Mouse (Mus musculus): ENCODE measurements around the gene Hif3a.

Gene Hif3a

GRCm38 (mm10) chr7:17024814-17025504, 37.3 kb downstream of the Hif3a start:
- no peak for DNase-seq (ENCODE audit: low read depth, low spot score)

GRCm38 (mm10) chr7:17024141-17024540, 38.1 kb downstream of the Hif3a start:
- DNase-seq (ENCODE audit: low read depth, low spot score): no peak

GRCm38 (mm10) chr7:17023701-17024100, 38.5 kb downstream of the Hif3a start:
- DNase-seq (ENCODE audit: low read depth, low spot score): no peak

- DNase-seq (ENCODE audit: low read depth, low spot score): no peak
These were observed 40.1 kb downstream of the Hif3a start for GRCm38 (mm10) chr7:17022176-17022575.

GRCm38 (mm10) chr7:17019426-17020166, 42.6 kb downstream of the Hif3a start:
- no peak for DNase-seq (ENCODE audit: low read depth, low spot score)

- no peak for DNase-seq (ENCODE audit: low read depth, low spot score)
These were observed 44.3 kb downstream of the Hif3a start for GRCm38 (mm10) chr7:17017921-17018320.

GRCm38 (mm10) chr7:17017036-17017435, 45.2 kb downstream of the Hif3a start:
- peak; percentile 97 for DNase-seq (ENCODE audit: low read depth, low spot score)

GRCm38 (mm10) chr7:17015381-17015780, 46.8 kb downstream of the Hif3a start:
- DNase-seq (ENCODE audit: low read depth, low spot score): no peak

- DNase-seq (ENCODE audit: low read depth, low spot score): no peak
These were observed 50.2 kb downstream of the Hif3a start for GRCm38 (mm10) chr7:17011909-17012590.

- DNase-seq (ENCODE audit: low read depth, low spot score): no peak
These were observed 52.2 kb downstream of the Hif3a start for GRCm38 (mm10) chr7:17010010-17010347.

GRCm38 (mm10) chr7:17009326-17010009, 52.8 kb downstream of the Hif3a start:
- no peak for DNase-seq (ENCODE audit: low read depth, low spot score)

- DNase-seq (ENCODE audit: low read depth, low spot score): no peak
These were observed 54.9 kb downstream of the Hif3a start for GRCm38 (mm10) chr7:17007300-17007699.

GRCm38 (mm10) chr7:17004716-17005115, 57.5 kb downstream of the Hif3a start:
- DNase-seq (ENCODE audit: low read depth, low spot score): no peak

GRCm38 (mm10) chr7:17003230-17003960, 58.8 kb downstream of the Hif3a start:
- no peak for DNase-seq (ENCODE audit: low read depth, low spot score)

- no peak for DNase-seq (ENCODE audit: low read depth, low spot score)
These were observed 59.6 kb downstream of the Hif3a start for GRCm38 (mm10) chr7:17002375-17003195.

GRCm38 (mm10) chr7:16999650-17000049, 62.6 kb downstream of the Hif3a start:
- DNase-seq (ENCODE audit: low read depth, low spot score): no peak

- DNase-seq (ENCODE audit: low read depth, low spot score): no peak
These were observed 63.0 kb downstream of the Hif3a start for GRCm38 (mm10) chr7:16999233-16999632.

- no peak for DNase-seq (ENCODE audit: low read depth, low spot score)
These were observed 66.9 kb downstream of the Hif3a start for GRCm38 (mm10) chr7:16995345-16995744.

GRCm38 (mm10) chr7:16994400-16994799, 67.8 kb downstream of the Hif3a start:
- no peak for DNase-seq (ENCODE audit: low read depth, low spot score)

- DNase-seq (ENCODE audit: low read depth, low spot score): no peak
These were observed 68.4 kb downstream of the Hif3a start for GRCm38 (mm10) chr7:16993651-16994399.

Measured in telencephalon, adult 2 months (tissue).